Mouse (Mus musculus) kidney, embryonic 16.5 days (tissue): Measurements from ENCODE around the gene Stk32c. TPM values are rescaled to one million over a fixed set of nuclear protein-coding genes. Genes with fewer than 3 reads are reported as not detected.

Experiments
- ATAC-seq: fragments of 200-750 bp; cut with Nextera tagmentation; 2 replicates; pipeline ENCODE4 v1.8.0; 2017; ENCODE audit warnings: moderate TSS enrichment; ENCODE audit not compliant: low FRiP score, low TSS enrichment
- H3K27ac ChIP-seq: fragments of 300-500 bp; sonication (generic); 2 replicates; pipeline ENCODE4 v1.5.1; 2014; ENCODE audit warnings: low read length
- H3K27me3 ChIP-seq: fragments of 300-500 bp; sonication (generic); 2 replicates; pipeline ENCODE4 v1.6.1; 2014; ENCODE audit warnings: low read length, control low read depth, mixed read lengths; ENCODE audit not compliant: insufficient read depth
- H3K36me3 ChIP-seq: fragments of 300-500 bp; sonication (generic); 2 replicates; pipeline ENCODE4 v1.6.1; 2014; ENCODE audit warnings: low read length, control low read depth, mixed read lengths; ENCODE audit not compliant: insufficient read depth
- H3K4me1 ChIP-seq: fragments of 300-500 bp; sonication (generic); 2 replicates; pipeline ENCODE4 v1.6.1; 2014; ENCODE audit warnings: low read length, control low read depth, mixed read lengths; ENCODE audit not compliant: insufficient read depth
- H3K4me2 ChIP-seq: fragments of 300-500 bp; sonication (generic); replicated peaks from 2 replicates; pipeline ENCODE4 v1.6.1; 2014; ENCODE audit warnings: low read depth, low read length
- H3K4me3 ChIP-seq: fragments of 300-500 bp; sonication (generic); 2 replicates; pipeline ENCODE4 v1.5.1; 2014; ENCODE audit warnings: mild to moderate bottlenecking, low read length
- H3K9ac ChIP-seq: fragments of 300-500 bp; sonication (generic); replicated peaks from 2 replicates; pipeline ENCODE4 v1.6.1; 2014; ENCODE audit warnings: low read length
- H3K9me3 ChIP-seq: fragments of 300-500 bp; sonication (generic); 2 replicates; pipeline ENCODE4 v1.6.1; 2016; ENCODE audit warnings: low read length, control low read depth
- whole genome bisulfite sequencing: fragments of 180-500 bp; shearing (Covaris S2); extraction: QIAGEN DNeasy Blood & Tissue Kit; methylation state at CpG from one replicate; pipeline ENCODE4 v1.1.7; 2014; 5-methylcytosine and 5-hydroxymethylcytosine counted together
- polyA plus RNA-seq: library from polyadenylated mRNA; unstranded; fragments of >200 nt; fragmentation: Nextera tagmentation; extraction: Ambion mirVana; gene quantifications from 2 replicates; pipeline ENCODE4 v1.2.1, GENCODE M21; 2015

The Stk32c gene
- polyA plus RNA-seq, 1 experiment from 2014 or later, result 0.39 TPM

- Histone ChIP-seq H3K36me3 (no peaks in the 10 kb centered on the region), H3K27ac (no peak overlapping the region), H3K4me3 (no peak overlapping the region), H3K27me3 (peaks cover 17% of the 10 kb centered on the region), H3K9me3 (no peaks in the 10 kb centered on the region), H3K4me1 (peaks cover 28% of the 10 kb centered on the region), H3K4me2 (no peak overlapping the region), H3K9ac (no peak overlapping the region)
- 40% methylated on average over 8 of the region's 8 CpGs for WGBS
- no peak for ATAC-seq
Observed at GRCm38 (mm10) chr7:139082281-139082680, 130.8 kb downstream of the Stk32c start.

DNA sequence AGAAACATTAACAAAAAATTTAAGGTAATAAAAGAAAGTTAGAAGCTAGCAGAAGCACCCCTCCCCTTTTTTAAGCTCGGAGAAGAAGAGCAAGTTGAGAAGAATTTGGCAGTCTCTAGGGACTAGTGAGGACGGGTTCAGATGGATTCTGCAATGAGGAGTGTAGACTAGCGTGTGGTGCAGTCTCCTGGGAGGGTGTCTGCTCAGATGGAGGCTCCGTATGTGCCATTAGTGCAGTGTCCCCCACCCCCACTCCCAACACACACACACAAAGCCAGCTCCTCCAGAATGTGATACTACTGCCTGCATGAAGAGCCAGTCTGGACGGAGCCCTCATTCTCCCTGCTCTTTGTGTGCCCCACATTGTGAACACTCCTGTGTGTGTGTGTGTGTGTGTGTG lies 131.9 kb downstream of the Stk32c start:
- H3K4me2 ChIP-seq, result no peak overlapping the region
- no peak for ATAC-seq
- H3K9me3 ChIP-seq, result no peaks in the 10 kb centered on the region
- H3K4me1 ChIP-seq, result peaks cover 30% of the 10 kb centered on the region
- H3K36me3 ChIP-seq, result no peaks in the 10 kb centered on the region
- peaks cover 7% of the 10 kb centered on the region for H3K27me3 ChIP-seq
- H3K4me3 ChIP-seq, result no peak overlapping the region
- no peak overlapping the region for H3K27ac ChIP-seq
- 60% methylated on average over 5 of the region's 5 CpGs for WGBS
- H3K9ac ChIP-seq, result no peak overlapping the region

GRCm38 (mm10) chr7:139080714-139081113 lies 132.4 kb downstream of the Stk32c start:
- 0 out of 2 replicates have a peak, but pooled peaks cover 4% of the 10 kb centered on the region for H3K27me3 ChIP-seq
- H3K27ac ChIP-seq, result no peak overlapping the region
- ATAC-seq, result no peak
- WGBS, result 72% methylated on average over 4 of the region's 4 CpGs
- H3K4me2 ChIP-seq, result no peak overlapping the region
- peaks cover 31% of the 10 kb centered on the region for H3K4me1 ChIP-seq
- no peaks in the 10 kb centered on the region for H3K9me3 ChIP-seq
- no peak overlapping the region for H3K9ac ChIP-seq
- H3K36me3 ChIP-seq, result no peaks in the 10 kb centered on the region
- H3K4me3 ChIP-seq, result no peak overlapping the region

DNA sequence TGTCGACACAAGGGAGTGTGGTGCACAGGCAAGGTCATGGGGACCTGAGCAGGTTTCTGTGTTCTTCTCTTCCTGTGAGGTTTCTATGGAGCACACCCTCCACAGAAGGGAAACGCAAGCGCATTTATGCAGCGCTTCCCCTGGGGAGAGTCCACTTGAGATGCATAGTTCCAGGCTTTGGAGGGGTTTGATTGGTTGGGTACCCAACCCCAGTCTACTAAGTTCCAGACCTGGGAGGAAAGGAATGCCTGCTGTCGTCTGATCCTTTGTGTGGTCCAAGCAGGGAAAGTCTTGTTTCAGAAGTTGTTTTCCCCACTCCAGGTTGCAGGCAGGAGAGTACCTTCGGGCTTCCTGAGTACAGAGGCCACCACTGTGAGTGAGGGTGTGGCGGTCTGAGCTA lies 134.0 kb downstream of the Stk32c start:
- 76% methylated on average over 7 of the region's 7 CpGs for WGBS
- H3K9ac ChIP-seq, result no peak overlapping the region
- H3K36me3 ChIP-seq, result no peaks in the 10 kb centered on the region
- H3K9me3 ChIP-seq, result no peaks in the 10 kb centered on the region
- no peak overlapping the region for H3K4me3 ChIP-seq
- no peak overlapping the region for H3K4me2 ChIP-seq
- no peaks in the 10 kb centered on the region for H3K27me3 ChIP-seq
- H3K4me1 ChIP-seq, result peaks cover 36% of the 10 kb centered on the region
- ATAC-seq, result no peak
- H3K27ac ChIP-seq, result no peak overlapping the region

- H3K4me2 ChIP-seq, result no peak overlapping the region
- H3K4me3 ChIP-seq, result no peak overlapping the region
- H3K27ac ChIP-seq, result peak overlapping the region; percentile 10; the same call in 1 of the 2 replicates
- 40% methylated on average over 6 of the region's 6 CpGs for WGBS
- H3K4me1 ChIP-seq, result peaks cover 34% of the 10 kb centered on the region
- H3K27me3 ChIP-seq, result no peaks in the 10 kb centered on the region
- ATAC-seq, result no peak
- H3K9me3 ChIP-seq, result no peaks in the 10 kb centered on the region
- H3K36me3 ChIP-seq, result no peaks in the 10 kb centered on the region
- H3K9ac ChIP-seq, result no peak overlapping the region
Observed at GRCm38 (mm10) chr7:139078181-139078580, 134.9 kb downstream of the Stk32c start.

DNA sequence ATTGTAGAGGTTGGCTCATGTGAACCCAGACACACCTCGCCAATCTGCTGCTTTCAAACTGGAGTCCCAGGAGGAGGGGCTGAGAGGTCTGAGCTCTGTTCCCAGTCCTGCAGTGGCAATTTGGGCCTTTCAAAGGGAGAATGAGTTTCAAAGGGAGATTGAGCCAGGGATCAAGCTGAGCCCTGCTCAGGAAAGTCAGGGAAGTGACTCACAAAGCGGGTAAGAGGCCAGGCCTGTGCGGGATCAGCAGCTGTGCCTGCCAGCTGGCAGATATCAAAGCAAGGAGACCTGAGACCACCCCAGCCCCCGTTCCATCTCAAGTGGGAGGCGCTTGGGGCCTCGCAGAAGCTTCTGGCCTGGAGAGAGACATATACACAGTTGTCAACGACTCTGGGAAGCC lies 135.8 kb downstream of the Stk32c start:
- ATAC-seq, result no peak
- WGBS, result 14% methylated on average over 7 of the region's 7 CpGs
- Histone ChIP-seq H3K27ac (no peak overlapping the region), H3K27me3 (no peaks in the 10 kb centered on the region), H3K9ac (peak overlapping the region; percentile 23; the same call in 1 of the 2 replicates), H3K9me3 (no peaks in the 10 kb centered on the region), H3K4me2 (no peak overlapping the region), H3K4me3 (no peak overlapping the region), H3K36me3 (no peaks in the 10 kb centered on the region), H3K4me1 (peaks cover 29% of the 10 kb centered on the region)

GRCm38 (mm10) chr7:139075054-139075794 lies 137.9 kb downstream of the Stk32c start:
- Histone ChIP-seq H3K4me1 (peaks cover 27% of the 10 kb centered on the region), H3K27ac (no peak overlapping the region), H3K36me3 (no peaks in the 10 kb centered on the region), H3K9ac (no peak overlapping the region), H3K27me3 (no peaks in the 10 kb centered on the region), H3K4me3 (no peak overlapping the region), H3K4me2 (no peak overlapping the region), H3K9me3 (no peaks in the 10 kb centered on the region)
- 32% methylated on average over 14 of the region's 14 CpGs for WGBS
- ATAC-seq, result no peak

- no peak overlapping the region for H3K4me3 ChIP-seq
- no peak for ATAC-seq
- no peaks in the 10 kb centered on the region for H3K27me3 ChIP-seq
- H3K36me3 ChIP-seq, result no peaks in the 10 kb centered on the region
- no peak overlapping the region for H3K4me2 ChIP-seq
- 20% methylated on average over 6 of the region's 6 CpGs for WGBS
- H3K9ac ChIP-seq, result no peak overlapping the region
- no peak overlapping the region for H3K27ac ChIP-seq
- H3K4me1 ChIP-seq, result peaks cover 27% of the 10 kb centered on the region
- H3K9me3 ChIP-seq, result no peaks in the 10 kb centered on the region
Observed at GRCm38 (mm10) chr7:139074189-139074588, 138.9 kb downstream of the Stk32c start.

GRCm38 (mm10) chr7:139068182-139068623 lies 144.9 kb downstream of the Stk32c start:
- H3K9ac ChIP-seq, result no peak overlapping the region
- no peaks in the 10 kb centered on the region for H3K36me3 ChIP-seq
- no peak overlapping the region for H3K27ac ChIP-seq
- 0% methylated on average over 2 of the region's 2 CpGs for WGBS
- no peak overlapping the region for H3K4me3 ChIP-seq
- peak; percentile 72 for ATAC-seq
- H3K27me3 ChIP-seq, result no peaks in the 10 kb centered on the region; the same call in 1 of the 2 replicates
- no peaks in the 10 kb centered on the region for H3K4me1 ChIP-seq
- H3K4me2 ChIP-seq, result no peak overlapping the region
- H3K9me3 ChIP-seq, result no peaks in the 10 kb centered on the region

- Histone ChIP-seq H3K36me3 (no peaks in the 10 kb centered on the region), H3K9me3 (no peaks in the 10 kb centered on the region)
- 54% methylated on average over 4 of the region's 4 CpGs for WGBS
Observed at GRCm38 (mm10) chr7:139063406-139063805, 149.7 kb downstream of the Stk32c start.

More at GRCm38 (mm10) chr7:139063406-139063805, 149.7 kb downstream of the Stk32c start:
- no peaks in the 10 kb centered on the region; the same call in 1 of the 2 replicates for H3K27me3 ChIP-seq
- H3K27ac ChIP-seq, result no peak overlapping the region
- H3K4me3 ChIP-seq, result no peak overlapping the region
- H3K4me2 ChIP-seq, result no peak overlapping the region
- ATAC-seq, result no peak
- no peaks in the 10 kb centered on the region for H3K4me1 ChIP-seq
- no peak overlapping the region for H3K9ac ChIP-seq
